Mouse (Mus musculus) erythroblast, embryonic 14.5 days (primary cell): ENCODE data around the gene Pld5.

Source experiments
- GATA1 ChIP-seq: IDR thresholded peaks from 2 replicates; pipeline ENCODE4 v1.6.1; 2012; ENCODE audit warnings: low read length, inconsistent platforms, mixed read lengths
- TAL1 ChIP-seq: IDR thresholded peaks from 3 replicates; pipeline ENCODE4 v1.6.1; 2012; ENCODE audit warnings: low read length, inconsistent platforms, mixed read lengths

GRCm38 (mm10) chr1:176028397-176028796 is 246.7 kb downstream of the Pld5 start:
- no peak for TF ChIP-seq GATA1
- TF ChIP-seq TAL1: no peak
